Mouse (Mus musculus): ENCODE data around the gene Rint1.

Rint1 gene

DNA sequence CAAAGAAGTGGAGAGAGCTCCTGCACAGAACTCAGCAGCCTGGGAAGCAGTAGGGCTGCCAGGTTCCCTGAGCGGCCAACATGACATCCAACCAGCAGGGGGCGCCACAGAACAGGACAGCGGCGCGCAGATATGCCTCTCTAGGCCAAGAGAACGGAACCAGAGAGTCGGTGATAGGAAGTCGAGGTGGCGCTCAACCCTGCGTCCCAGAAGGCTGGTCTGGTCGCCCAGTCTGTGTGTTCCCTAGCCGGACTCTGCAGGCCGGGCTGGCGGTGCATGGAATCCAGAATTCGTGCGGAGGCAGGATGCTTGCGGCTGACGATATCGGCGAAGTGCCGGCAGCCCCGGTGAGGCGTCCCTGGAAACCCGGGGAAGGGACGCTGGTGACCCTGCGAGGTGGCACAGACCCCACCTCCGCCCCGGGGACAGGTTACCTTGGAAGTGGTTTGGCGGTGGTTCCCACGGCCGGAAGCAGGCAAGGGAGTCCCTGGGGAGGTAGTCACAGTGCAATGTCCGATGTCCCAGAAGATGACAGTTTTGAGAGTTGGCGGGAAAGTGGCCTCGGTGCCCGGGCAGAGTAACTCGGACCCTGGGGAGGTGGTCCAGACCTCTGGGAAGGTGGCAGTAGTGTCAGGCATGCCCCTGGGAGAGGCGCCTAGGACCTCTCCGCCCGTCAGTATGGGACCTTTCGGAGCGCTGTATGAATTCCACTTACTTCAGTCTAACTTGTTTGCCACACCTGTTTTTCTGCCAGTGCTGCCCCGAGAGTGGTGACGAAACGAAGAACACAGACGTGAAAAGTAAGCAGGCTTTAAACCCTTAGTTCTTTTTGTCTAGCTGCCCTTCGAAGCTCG, at the start of gene Rint1:
Gene Rint1, plus strand, starts transcription at position 176 of the 854 bp plus-strand sequence.
- DNase-seq = peak; percentile 98 to 99

DNA sequence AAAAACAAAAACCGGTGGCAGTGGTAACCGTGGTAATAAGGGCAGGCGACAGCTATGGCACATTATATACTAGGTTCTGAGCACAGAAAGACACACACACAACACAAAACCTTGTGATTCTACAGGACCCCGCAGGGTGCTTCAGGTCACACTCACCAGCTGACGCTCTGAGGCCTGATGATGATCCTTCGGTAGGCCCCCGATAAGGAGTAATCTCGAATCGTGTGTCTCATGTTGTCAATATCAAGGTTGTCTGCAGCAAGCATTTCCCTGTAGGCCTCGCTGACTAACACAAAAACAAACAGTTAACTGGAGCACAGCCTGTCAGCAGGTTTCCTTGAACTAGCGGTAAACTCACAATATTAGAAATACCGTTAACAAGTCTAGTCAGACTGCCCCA, 44.2 kb upstream of the Rint1 start:
- no peak for DNase-seq

DNA sequence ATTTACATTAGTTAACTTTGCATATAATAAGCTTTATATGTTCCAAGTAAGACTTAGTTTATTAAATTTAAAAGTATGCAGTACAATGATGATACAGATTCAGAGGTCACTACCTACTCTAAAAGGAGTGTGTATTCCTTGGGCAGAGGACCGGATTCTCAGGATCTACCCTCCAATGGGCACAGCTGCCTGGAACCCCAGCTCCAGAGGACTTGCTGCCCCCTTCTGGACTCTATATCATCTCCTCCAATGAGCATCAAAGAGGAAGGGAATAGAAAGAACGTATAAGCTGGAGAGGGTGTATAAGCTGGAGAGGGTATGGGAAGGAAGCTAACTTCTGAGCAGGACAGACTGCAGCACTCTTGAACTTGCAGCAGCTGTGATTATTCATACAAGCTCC, 37.6 kb upstream of the Rint1 start:
- DNase-seq = peak in 1 of 2 experiments; percentile 7

- DNase-seq = no peak
These were observed 31.9 kb upstream of the Rint1 start for GRCm38 (mm10) chr5:23755591-23755990.

GRCm38 (mm10) chr5:23756368-23756767, 31.1 kb upstream of the Rint1 start:
- DNase-seq = no peak

DNA sequence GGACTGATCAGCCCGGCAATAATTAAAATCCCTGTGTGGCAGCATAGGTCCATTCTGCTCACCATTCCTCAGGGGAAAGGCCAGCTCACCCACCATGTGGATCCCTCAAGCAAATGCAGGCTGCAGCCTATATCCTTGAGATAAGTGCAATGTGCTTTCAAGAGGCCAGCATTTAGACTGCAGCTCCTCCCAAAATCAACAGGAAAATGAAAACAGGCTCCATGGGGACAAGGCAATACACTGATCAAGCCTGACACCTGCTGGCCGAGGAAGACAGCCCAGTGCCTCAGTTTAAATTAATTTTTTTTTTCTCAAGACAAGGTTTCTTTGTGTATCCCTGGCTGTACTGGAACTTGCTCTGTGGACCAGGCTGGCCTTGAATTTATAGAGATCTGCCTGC, 28.9 kb upstream of the Rint1 start:
- peak; percentile 53 to 54 for DNase-seq

GRCm38 (mm10) chr5:23762531-23762930, 25.0 kb upstream of the Rint1 start:
- DNase-seq = no peak

- no peak for DNase-seq
These were observed 23.0 kb upstream of the Rint1 start for GRCm38 (mm10) chr5:23764557-23764956.

GRCm38 (mm10) chr5:23771105-23771504, 16.4 kb upstream of the Rint1 start:
- no peak for DNase-seq

GRCm38 (mm10) chr5:23774186-23774585, 13.3 kb upstream of the Rint1 start:
- DNase-seq = no peak

DNA sequence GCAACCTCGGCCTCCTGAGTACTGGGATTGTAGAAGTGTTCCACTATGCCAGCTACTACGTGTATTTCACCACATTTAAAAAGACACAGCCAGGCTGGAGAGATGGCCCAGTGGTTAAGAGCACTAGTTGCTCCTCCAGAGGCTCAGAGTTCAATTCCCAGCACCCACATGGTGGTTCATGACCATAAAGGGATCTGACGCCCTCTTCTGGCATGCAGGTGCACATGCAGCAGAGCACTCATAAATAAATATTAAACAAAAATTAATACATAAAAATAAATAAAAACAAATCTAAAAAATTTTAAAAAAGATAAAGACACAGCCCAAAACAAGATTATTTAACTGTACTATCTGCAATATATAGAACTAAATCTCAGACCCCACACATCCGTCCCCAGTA, 7.0 kb upstream of the Rint1 start:
- no peak for DNase-seq

- DNase-seq = no peak
These were observed 6.3 kb upstream of the Rint1 start for GRCm38 (mm10) chr5:23781172-23781571.

- DNase-seq = peak; percentile 9 to 28
These were observed 5.3 kb upstream of the Rint1 start for GRCm38 (mm10) chr5:23782051-23782810.

DNA sequence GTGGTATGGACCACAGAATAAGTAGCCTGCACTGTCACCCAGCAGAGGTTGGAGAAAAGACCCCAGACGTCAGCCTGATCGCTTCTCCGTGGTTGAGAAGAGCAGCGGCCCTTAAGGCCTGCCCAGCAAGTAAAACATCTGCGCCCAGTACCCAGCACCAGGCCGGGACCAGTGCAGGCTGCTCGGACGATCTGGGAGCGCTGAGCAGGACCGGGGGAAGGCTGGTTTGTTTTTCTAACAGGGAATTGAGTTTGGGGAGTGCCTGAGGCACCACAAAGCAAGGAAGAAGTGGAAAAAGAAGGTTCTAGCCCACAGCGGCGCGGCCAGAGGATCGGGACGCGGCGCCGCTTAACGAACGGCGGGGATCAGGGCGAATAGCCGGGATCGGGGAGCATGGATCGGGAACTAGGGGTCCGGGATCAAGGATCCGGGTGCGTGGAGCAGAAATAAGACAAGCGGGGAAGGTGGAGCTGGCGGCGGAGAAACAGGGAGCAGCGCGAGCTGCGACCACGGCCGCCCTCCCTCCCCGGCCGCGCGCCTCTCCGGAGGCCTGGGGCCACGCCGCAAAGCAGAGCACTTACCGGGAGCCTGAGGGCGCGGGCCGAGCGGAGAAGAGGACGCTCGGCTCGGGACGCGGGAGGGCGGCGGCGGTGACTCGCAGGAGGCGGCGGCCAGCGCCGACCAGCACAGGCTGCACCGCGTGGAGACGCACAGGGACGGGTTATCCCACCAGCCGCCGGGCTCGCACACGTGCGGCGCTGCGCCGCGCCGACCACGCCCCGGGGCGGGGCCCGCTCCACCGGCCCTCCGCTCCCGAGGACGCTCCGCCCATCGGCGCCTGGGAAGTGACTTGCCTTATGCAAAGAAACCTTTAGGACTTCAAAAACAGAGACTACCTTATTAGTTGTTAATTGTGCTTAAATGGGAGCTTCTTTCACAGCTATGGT, 4.3 kb upstream of the Rint1 start, which contains the start of gene Pus7:
Gene Pus7, minus strand, starts transcription at position 781 of the 947 bp plus-strand sequence.
- DNase-seq = peak; percentile 87 to 93

DNA sequence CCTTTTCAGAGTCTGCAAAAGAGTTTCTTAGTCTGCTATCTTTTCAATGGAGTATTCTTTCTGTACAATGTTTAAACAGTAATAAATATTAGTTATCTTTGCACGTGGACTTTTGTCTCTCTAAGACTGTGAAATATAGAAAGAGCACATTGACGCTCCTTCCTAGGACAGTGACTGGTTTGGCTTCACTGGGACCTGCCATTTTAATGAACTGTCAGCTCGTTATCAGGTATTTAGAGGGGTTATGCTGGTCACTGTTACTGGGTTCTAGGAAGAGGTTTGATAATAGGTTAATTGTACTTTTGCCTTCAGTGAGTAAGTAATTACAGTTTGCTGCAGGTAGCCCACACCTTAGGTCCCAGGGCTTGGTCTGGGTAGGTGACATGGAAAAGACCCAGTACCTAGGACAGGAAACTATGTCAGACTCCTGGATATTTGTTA, 899 bp downstream of the Rint1 start:
- DNase-seq = no peak

GRCm38 (mm10) chr5:23789078-23789612, 1.6 kb downstream of the Rint1 start:
- peak in 1 of 2 experiments; percentile 8 for DNase-seq

DNA sequence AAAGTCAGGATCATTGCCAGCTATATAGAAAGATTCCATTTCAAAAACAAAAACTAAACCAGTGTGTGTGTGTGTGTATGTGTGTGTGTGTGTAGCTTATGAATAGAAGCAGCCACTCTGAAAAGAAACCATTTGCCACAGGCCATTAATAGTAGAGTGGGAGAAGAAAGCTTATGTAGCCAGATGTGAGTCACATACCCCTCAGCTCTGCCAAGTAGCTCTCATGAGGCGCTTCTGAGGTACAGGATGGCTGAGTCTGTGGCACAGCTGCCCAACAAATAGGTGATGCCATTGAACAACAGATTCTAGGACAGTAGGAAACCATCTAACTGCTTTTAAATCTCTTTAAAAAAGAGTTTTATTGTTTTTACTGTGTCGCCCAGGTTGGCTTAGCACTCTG, 5.2 kb downstream of the Rint1 start:
- no peak for DNase-seq

GRCm38 (mm10) chr5:23814841-23815240, 27.3 kb downstream of the Rint1 start:
- DNase-seq = no peak

DNA sequence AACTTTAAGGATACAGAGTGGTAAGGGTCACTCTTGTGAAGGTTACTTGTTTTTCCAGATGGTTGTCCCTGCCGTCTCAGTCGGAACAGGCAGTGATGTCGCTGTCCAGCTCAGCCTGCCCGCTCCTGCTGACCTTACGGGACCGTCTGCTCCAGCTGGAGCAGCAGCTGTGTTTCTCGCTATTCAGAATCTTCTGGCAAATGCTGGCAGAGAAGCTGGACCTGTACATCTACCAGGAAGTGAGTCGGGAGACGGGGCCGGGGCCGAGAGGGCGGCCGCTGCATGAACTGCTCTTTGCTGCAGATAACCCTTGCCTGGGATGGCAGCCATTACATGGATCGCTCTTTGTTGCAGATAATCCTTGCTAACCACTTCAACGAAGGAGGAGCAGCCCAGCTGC, 29.2 kb downstream of the Rint1 start:
- peak in 1 of 2 experiments; percentile 9 for DNase-seq

DNA sequence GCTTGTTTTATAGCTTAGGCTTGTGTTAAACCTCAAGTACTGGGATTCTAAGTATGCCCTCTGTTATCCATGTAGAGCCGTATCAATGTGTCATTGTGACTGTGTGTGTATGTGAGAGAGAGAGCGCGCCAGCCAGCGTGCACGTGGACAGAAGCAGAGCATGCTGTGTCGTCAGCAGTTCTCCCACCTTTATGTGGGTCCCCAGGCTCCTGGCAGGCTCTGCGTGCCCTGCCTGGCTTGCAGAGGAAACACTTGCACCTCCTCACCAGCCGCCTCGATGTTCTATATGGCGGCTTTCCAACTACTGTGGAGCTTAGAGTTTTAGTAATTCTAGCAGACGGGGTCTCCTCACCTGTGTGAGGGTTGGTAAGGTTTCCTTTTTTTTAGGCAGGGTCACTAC, 34.8 kb downstream of the Rint1 start:
- peak in 1 of 2 experiments; percentile 13 for DNase-seq

- no peak for DNase-seq
These were observed 36.7 kb downstream of the Rint1 start for GRCm38 (mm10) chr5:23824171-23824733.
